Mouse (Mus musculus) natural killer cell, adult 2 months (primary cell): ENCODE measurements around the gene Tnfrsf1a.

Source experiments
- DNase-seq, 2 experiments: peaks; one replicate each; pipeline ENCODE4 v3.0.0; 2022; ENCODE audit warnings: low spot score in 2 of 2

The Tnfrsf1a gene

DNA sequence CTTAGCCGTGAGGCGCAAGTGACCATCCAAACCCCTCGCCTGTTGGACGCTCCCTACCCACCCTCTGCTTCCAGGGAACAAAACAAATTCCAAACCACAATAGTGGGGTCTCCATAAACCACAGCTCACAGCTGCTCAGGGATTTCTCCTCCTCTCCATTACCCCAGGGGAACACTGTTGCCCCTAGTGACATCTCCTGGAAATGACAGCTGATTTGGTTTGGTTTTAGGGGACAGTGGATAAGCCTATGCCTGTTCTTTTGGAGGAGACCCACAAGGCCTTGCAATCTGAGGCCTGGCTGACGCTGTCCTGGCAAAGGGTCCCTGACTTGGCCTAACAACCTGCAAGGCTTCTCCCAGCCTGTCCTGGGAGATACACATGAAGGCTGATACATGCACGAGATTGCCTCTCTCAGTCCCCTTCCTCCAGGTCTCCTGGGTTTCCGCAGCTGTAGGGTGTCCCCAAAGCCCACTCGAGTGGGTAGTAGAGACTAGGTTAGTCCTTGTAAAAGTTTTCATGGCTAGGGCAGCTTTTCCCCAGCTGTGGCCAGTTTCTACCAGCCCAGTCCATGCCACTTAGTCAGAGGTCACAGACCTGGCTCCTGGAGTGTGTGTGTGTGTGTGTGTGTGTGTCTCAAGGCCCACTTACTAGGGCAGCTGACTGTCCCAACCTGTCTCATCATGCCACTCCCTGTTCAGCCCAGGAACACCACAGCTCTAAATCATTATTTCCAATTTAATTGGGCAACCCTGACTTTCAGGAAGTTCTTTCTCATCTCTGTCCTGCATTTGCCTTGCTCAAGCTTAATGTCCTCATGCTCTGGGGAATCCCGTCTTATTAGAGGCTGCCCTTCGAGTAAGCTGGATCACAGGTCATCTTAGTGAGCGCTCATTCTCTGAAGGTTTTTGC is 36.2 kb downstream of the Tnfrsf1a start:
- no peak for DNase-seq

DNA sequence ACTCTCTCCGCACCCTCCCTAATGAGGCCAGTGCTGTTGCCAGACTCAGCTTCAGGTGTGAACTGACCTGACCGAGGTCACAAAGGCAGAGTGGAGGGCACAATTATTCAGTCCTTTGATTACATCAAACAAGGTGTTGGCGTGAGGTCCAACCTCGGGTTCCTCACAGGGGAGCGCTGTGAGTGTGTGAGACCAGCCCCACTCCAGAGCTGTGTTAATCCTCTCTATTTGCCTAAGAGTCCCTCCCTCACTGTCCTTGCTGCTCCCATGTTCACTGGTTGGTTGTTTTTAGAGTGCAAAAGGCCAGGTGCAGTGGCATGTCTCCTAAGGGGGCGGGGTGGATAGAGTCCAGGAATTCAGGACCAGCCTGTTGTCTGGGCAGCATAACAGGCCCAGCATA is 36.9 kb downstream of the Tnfrsf1a start:
- no peak for DNase-seq

DNA sequence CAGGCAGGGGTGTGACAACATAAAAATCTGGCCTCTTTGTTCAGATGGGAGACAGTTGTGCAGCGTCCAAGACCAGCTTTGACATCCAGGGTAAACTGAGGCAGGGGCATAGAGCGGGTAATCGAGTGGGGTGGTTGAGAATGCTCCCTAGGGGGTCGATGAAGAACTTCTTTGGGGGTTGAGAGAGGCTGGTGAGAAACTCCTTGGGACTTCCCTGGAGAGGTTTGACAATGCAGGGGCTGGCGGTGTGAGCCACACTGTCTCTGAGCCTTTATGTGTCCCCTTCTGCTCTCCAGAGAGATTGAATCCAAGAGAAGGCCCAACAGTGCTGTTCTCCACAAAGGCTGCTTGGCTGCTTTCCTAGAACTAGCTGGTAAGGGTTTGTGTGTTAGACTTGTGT is 40.7 kb downstream of the Tnfrsf1a start:
- no peak for DNase-seq

DNA sequence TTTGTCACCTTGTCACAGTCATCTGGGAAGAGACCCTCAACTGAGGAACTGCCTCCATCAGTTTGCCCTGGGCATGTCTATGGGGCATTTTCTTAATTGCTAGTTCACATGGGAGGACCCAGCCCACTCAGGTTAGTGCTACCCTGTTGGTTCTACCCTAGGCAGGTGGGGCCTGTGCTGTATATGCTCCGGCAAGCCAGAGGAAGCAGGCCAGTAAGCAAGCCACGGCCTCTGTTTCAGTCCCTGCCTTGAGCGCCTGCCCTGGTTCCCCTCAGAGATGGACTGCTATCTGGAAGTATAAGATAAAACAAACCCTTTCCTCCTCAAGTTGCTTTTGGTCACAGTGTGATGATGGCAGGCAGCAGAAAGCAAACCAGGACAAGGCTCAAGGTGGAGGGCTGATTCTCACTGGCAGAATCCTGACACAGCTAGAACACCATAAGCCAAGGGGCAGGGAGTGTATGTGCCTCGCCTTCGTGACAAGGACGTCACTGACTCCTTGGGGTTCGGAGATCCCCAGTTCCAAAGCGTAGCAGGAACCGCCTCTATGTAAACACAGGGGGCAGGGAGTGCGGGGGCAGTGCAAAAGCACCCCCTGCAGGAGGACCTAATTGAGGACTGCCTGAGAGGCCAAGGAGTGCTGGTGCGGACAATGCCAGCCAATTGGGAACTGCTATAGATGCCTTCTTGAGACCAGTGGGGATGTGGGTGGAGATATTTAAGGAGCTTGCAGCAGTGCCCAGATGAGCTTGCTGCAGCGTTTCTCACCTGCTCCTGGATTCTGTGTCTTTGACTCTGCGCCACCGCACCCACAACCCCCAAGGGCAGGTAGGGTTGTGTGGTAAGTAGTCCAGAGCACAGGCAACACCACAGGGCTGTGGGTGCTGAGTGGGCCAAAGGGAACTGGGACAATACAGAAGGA is 56.6 kb downstream of the Tnfrsf1a start:
- DNase-seq, result no peak

DNA sequence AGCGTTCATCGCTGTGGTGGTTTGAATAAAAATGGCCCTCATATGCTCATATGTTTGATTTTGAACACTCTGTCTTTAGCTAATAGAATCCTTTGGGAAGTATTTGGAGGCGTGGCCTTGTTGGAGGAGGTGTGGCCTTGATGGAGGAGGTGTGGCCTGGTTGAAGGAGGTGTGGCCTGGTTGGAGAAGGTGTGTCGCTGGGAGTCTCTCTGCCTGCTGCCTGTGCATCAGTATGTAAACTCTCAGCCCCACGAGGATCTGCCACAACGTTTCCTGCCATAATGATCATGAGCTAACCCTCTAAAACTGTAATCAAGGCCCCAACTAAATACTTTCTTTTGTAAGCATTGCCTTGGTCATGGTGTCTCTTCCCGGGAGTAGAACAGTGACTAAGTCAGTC is 58.1 kb downstream of the Tnfrsf1a start:
- no peak for DNase-seq

DNA sequence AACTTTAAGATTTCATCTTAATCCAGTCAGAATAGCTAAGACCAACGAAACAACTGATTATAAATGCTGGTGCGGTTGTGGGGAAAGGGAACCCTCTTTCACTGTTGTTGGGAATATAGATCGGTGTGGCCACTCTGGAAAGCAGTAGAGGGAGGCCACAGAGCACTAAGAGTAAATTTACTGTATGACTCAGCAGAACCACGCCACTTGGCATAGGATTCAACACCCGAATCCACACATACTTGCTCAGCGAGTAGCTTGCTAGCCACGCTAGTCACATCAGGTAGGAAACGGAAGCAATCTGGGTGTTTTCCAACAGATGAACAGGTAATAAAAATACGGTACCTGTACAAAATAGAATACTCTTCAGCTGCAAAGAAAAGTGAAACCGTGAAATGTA is 58.5 kb downstream of the Tnfrsf1a start:
- no peak for DNase-seq

DNA sequence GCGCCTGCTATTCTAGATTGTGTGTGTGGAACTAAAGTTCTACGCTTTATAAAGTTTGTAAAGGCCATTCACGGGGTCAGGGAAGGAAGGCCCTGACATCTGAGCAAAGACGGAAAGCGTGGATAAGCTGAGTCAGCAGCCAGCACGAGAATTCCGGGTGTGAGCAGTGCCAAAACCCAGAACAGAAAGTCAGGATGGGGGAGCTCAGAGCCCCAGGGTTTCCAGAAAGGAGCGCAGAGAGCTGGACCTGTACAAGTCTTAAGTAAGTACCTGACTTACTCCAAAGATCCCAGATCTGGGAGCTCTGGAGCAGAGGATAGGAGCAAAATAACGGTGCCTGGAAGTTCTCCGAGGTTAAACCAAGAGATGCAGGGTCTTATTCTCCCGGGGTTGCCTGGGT is 61.4 kb downstream of the Tnfrsf1a start:
- no peak for DNase-seq

DNA sequence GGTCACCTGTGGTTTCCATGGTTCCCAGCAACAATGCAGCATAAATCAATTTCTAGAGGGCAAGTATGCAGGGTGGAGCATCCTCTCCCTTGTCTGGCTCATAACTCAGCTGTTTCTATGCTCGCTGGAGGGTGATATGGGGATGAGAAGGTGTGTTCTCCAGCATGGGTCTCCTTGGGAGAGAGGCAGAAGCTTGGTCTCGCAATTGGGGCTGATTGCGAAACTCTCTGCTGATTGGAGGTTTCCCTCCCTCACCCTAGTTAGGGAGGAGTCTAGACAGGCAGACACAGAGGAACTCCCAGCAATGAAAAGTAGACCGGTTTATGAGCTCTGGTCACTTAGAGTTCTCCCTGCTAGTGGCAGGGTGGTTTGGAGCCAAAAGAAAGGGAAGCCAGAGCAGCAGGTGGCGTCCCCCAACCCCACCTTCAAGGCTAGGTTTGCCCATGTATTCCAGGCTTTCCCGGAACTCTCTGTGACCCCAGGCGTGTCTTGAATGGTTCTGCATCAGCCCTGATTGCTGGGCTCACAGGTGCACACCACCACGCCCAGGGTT is 61.9 kb downstream of the Tnfrsf1a start:
- DNase-seq, result no peak

DNA sequence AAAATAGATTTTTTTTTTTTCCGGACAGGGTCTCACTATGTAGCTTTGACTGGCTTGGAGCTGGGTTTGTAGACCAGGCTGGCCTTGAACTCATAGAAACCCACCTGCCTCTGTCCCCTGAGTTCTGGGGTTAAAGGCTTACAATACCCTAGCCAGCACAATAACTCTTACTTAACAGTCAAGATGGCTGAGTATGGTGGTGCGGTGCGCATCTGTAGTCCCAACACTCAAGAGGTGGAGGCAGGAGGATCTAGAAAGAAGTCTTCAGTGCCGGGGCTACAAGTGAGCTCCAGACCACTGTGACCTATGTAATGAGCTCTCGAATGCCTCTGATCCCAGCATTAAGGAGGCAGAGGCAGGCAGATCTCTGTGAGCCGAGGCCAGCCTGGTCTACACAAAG is 62.5 kb downstream of the Tnfrsf1a start:
- DNase-seq, result no peak
